Mouse (Mus musculus) megakaryocyte progenitor cell, adult 5-6 weeks (primary cell): ENCODE data around the gene Ptgir. TPM values are rescaled to one million over a fixed set of nuclear protein-coding genes. Genes with fewer than 3 reads are reported as not detected.

Source experiments
- total RNA-seq, 2 experiments: library from RNA; stranded (forward) in 1 of 2; stranded (reverse) in 1 of 2; fragments of 157-497, 149-512 nt in 1 of 2; fragments of 200-1000 nt in 1 of 2; gene quantifications; 2 replicates each; pipeline versions ENCODE4 v1.2.3 to v1.2.4; 2015 to 2017

Ptgir gene
- total RNA-seq, 2 experiments from 2014 or later, result 2.1 to 4.0 TPM

Other genes with a start within 250 kb of the Ptgir start
- gene Ceacam15, start 230.8 kb upstream of the Ptgir start, total RNA-seq (2015), result not detected in 2 replicates
- not detected in 2 replicates for gene Ceacam15, start 230.8 kb upstream of the Ptgir start, total RNA-seq (2017)
- gene Ceacam9, start 184.6 kb upstream of the Ptgir start, total RNA-seq (2015), result not detected in 2 replicates
- gene Ceacam9, start 184.6 kb upstream of the Ptgir start, total RNA-seq (2017), result not detected in 2 replicates
- gene Ap2s1, start 168.1 kb upstream of the Ptgir start, total RNA-seq (2015), result 162 and 164 TPM in 2 replicates
- 73.9 and 88.7 TPM in 2 replicates for gene Ap2s1, start 168.1 kb upstream of the Ptgir start, total RNA-seq (2017)
- gene Slc1a5, start 125.2 kb upstream of the Ptgir start, total RNA-seq (2015), result 73.2 and 79.5 TPM in 2 replicates
- gene Slc1a5, start 125.2 kb upstream of the Ptgir start, total RNA-seq (2017), result 39.1 and 48.3 TPM in 2 replicates
- gene Strn4, start 90.6 kb upstream of the Ptgir start, total RNA-seq (2015), result 28.2 and 39.0 TPM in 2 replicates
- gene Strn4, start 90.6 kb upstream of the Ptgir start, total RNA-seq (2017), result 40.0 and 43.5 TPM in 2 replicates
- 11.5 and 13.1 TPM in 2 replicates for gene Fkrp, start 89.8 kb upstream of the Ptgir start, total RNA-seq (2015)
- gene Fkrp, start 89.8 kb upstream of the Ptgir start, total RNA-seq (2017), result 9.8 and 14.3 TPM in 2 replicates
- 6.2 and 8.8 TPM in 2 replicates for gene Prkd2, start 63.6 kb upstream of the Ptgir start, total RNA-seq (2015)
- gene Prkd2, start 63.6 kb upstream of the Ptgir start, total RNA-seq (2017), result 6.0 and 8.8 TPM in 2 replicates
- not detected in 2 replicates for gene Dact3, start 31.2 kb upstream of the Ptgir start, total RNA-seq (2015)
- 0.04 and 0.17 TPM in 2 replicates for gene Dact3, start 31.2 kb upstream of the Ptgir start, total RNA-seq (2017)
- gene Gng8, start 14.7 kb upstream of the Ptgir start, total RNA-seq (2015), result not detected in 2 replicates
- not detected in 2 replicates for gene Gng8, start 14.7 kb upstream of the Ptgir start, total RNA-seq (2017)
- 125 and 150 TPM in 2 replicates for gene Calm3, start 17.6 kb downstream of the Ptgir start, total RNA-seq (2015)
- 419 and 440 TPM in 2 replicates for gene Calm3, start 17.6 kb downstream of the Ptgir start, total RNA-seq (2017)
- gene Pnmal2, start 38.2 kb downstream of the Ptgir start, total RNA-seq (2015), result not detected in 2 replicates
- 0.20 TPM in 1 of 2 replicates, not detected in the other for gene Pnmal2, start 38.2 kb downstream of the Ptgir start, total RNA-seq (2017)
- not detected in 2 replicates for gene Pnmal1, start 53.2 kb downstream of the Ptgir start, total RNA-seq (2015)
- gene Pnmal1, start 53.2 kb downstream of the Ptgir start, total RNA-seq (2017), result not detected in 2 replicates
- gene Gm42372, start 76.6 kb downstream of the Ptgir start, total RNA-seq (2015), result 0.67 TPM in 1 of 2 replicates, not detected in the other
- gene Gm42372, start 76.6 kb downstream of the Ptgir start, total RNA-seq (2017), result 0.20 TPM in 1 of 2 replicates, not detected in the other
- 1.1 and 1.3 TPM in 2 replicates for gene Ccdc8, start 86.2 kb downstream of the Ptgir start, total RNA-seq (2015)
- gene Ccdc8, start 86.2 kb downstream of the Ptgir start, total RNA-seq (2017), result 3.8 and 6.0 TPM in 2 replicates
- gene Ppp5c, start 121.4 kb downstream of the Ptgir start, total RNA-seq (2015), result 74.8 and 80.5 TPM in 2 replicates
- 68.3 and 78.9 TPM in 2 replicates for gene Ppp5c, start 121.4 kb downstream of the Ptgir start, total RNA-seq (2017)
- gene Hif3a, start 155.9 kb downstream of the Ptgir start, total RNA-seq (2015), result 1.6 and 2.1 TPM in 2 replicates
- gene Hif3a, start 155.9 kb downstream of the Ptgir start, total RNA-seq (2017), result 0.21 and 0.78 TPM in 2 replicates
- 0.02 TPM in 1 of 2 replicates, not detected in the other for gene Psg16, start 167.6 kb downstream of the Ptgir start, total RNA-seq (2015)
- gene Psg16, start 167.6 kb downstream of the Ptgir start, total RNA-seq (2017), result 0.25 TPM in 1 of 2 replicates, not detected in the other
- gene Ceacam3, start 243.8 kb downstream of the Ptgir start, total RNA-seq (2015), result not detected in 2 replicates
- gene Ceacam3, start 243.8 kb downstream of the Ptgir start, total RNA-seq (2017), result not detected in 2 replicates